Mouse (Mus musculus) monocyte, adult 59 days (primary cell): ENCODE data around the gene BC107364. TPM values are rescaled to one million over a fixed set of nuclear protein-coding genes. Genes with fewer than 3 reads are reported as not detected.

ENCODE experiments used
- total RNA-seq, 2 experiments: library from RNA; stranded (reverse); gene quantifications; one replicate each; pipeline ENCODE4 v1.2.4; 2023

Gene BC107364
- not detected for total RNA-seq

DNA sequence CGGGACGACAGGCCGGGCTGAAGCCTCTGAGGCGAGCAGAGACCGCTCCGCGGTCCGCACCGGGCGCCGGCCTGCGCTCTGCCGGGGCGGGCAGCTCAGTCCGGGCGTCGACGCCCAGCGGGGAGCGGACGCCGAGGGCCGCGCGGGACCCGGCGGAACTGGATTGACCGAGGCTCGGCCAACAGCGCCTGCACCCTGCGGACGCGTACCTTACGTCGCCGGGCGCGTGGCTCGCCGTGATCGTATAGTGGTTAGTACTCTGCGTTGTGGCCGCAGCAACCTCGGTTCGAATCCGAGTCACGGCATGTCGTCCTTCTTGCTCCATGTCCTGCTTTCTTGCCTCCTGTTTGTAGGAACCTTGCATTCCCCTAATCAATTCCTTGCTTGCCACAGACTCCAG lies at the start of gene BC107364:
Gene BC107364, minus strand, starts transcription at position 45 of the 400 bp plus-strand sequence.

Other genes with a start within 250 kb of the BC107364 start
- 10 to 100 TPM in 1 of 2 experiments, 1 to 10 TPM in 1; 7.4 to 11.4 TPM for gene Bola1, start 232.6 kb downstream of the BC107364 start, total RNA-seq
- 1 to 10 TPM; 4.4 to 6.6 TPM for gene Hist2h2ab, start 232.4 kb downstream of the BC107364 start, total RNA-seq
- 100 to 1,000 TPM; 100 to 108 TPM for gene Hist2h2ac, start 231.4 kb downstream of the BC107364 start, total RNA-seq
- gene Hist2h2be, start 231.2 kb downstream of the BC107364 start, total RNA-seq: 1 to 10 TPM; 3.4 to 4.3 TPM
- 1 to 10 TPM; 2.3 to 3.4 TPM for gene Hist2h3c2, start 213.2 kb downstream of the BC107364 start, total RNA-seq
- gene Hist2h2aa2, start 212.0 kb downstream of the BC107364 start, total RNA-seq: 100 to 1,000 TPM; 822 to 823 TPM
- 10 to 100 TPM; 11.2 to 22.3 TPM for gene Hist2h2aa1, start 206.8 kb downstream of the BC107364 start, total RNA-seq
- not detected for gene Hist2h3c1, start 205.6 kb downstream of the BC107364 start, total RNA-seq
- gene Hist2h4, start 189.0 kb downstream of the BC107364 start, total RNA-seq: 10 to 100 TPM; 33.3 to 34.7 TPM
- 100 to 1,000 TPM; 137 to 151 TPM for gene Hist2h3b, start 183.7 kb downstream of the BC107364 start, total RNA-seq
- gene Hist2h2bb, start 182.6 kb downstream of the BC107364 start, total RNA-seq: 100 to 1,000 TPM; 161 to 180 TPM
- gene Fcgr1, start 158.3 kb downstream of the BC107364 start, total RNA-seq: 10 to 100 TPM; 30.3 to 40.7 TPM
- not detected for gene Hfe2, start 72.9 kb upstream of the BC107364 start, total RNA-seq
- 100 to 1,000 TPM; 413 to 415 TPM for gene Txnip, start 105.7 kb upstream of the BC107364 start, total RNA-seq
- gene Gm16253, start 124.7 kb upstream of the BC107364 start, total RNA-seq: not detected
- gene Polr3gl, start 141.9 kb upstream of the BC107364 start, total RNA-seq: 10 to 100 TPM; 26.4 to 27.8 TPM
- not detected for gene Ankrd34a, start 144.3 kb upstream of the BC107364 start, total RNA-seq
- 1 to 10 TPM; 1.7 to 2.1 TPM for gene Lix1l, start 148.8 kb upstream of the BC107364 start, total RNA-seq
- gene Rbm8a, start 177.6 kb upstream of the BC107364 start, total RNA-seq: 10 to 100 TPM; 65.6 to 86.9 TPM
- gene Pex11b, start 183.1 kb upstream of the BC107364 start, total RNA-seq: 10 to 100 TPM; 27.2 to 27.4 TPM
- not detected for gene Gm42957, start 183.2 kb upstream of the BC107364 start, total RNA-seq
- gene Itga10, start 193.3 kb upstream of the BC107364 start, total RNA-seq: 1 to 10 TPM; 1.4 to 2.3 TPM
- not detected for gene Ankrd35, start 217.8 kb upstream of the BC107364 start, total RNA-seq
- 10 to 100 TPM; 30.4 to 43.8 TPM for gene Pias3, start 244.1 kb upstream of the BC107364 start, total RNA-seq